Mouse (Mus musculus): Measurements from ENCODE around the gene Hist1h1e.
"Not testable (repeated sequence)": the region's sequence is repeated elsewhere in the genome, so short reads cannot be mapped to it uniquely, and the experiment has no call there.

Gene Hist1h1e

GRCm38 (mm10) chr13:23592614-23593013 lies 29.7 kb downstream of the Hist1h1e start:
- in situ Hi-C loops (cut with MboI, MseI): loop anchor here (10.0 kb wide), 1 partner anchor 168 kb away; the partner anchor contains the start of gene Abt1

DNA sequence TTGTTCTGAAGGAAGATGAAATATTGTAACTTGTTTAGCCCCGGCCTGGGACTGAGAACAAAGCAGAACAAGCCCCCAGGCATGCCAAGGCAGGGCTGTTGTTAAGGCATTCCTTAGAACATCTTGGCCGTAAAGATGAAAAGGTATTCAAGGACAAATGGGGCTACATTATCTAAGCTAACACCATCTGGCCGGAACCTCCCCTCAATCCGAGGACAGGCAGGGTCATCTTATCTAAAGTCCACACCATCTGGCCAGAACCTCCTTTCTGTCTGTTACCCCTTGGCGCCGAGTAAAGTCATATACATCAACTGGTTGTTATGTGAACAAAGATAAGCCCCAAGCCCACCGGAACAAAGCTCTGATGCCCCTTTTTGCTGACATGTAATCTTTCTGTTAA lies 30.5 kb downstream of the Hist1h1e start:
- in situ Hi-C loops (cut with MboI, MseI): loop anchor here (10.0 kb wide), 1 partner anchor 167 kb away; the partner anchor contains the start of gene Abt1

DNA sequence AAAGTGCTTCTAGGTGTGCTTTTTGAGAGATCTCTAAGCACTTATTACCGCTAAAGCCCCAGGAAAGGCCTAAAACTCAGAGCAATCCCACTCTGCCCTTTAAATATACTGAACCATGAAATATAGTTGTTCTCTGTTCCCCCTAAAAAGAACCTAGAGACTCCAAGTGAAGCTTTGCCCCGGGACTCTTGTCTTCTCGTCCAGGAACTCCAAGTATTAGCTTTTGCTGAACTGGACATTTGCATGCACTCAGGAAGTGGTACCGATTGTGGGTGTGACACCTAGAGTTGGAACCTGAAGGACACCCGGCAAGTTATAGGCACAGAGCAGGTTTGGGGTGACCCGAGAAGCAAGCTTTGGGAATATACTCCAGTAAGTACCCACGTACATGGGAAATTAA lies 31.2 kb downstream of the Hist1h1e start:
- in situ Hi-C loops (cut with MboI, MseI): loop anchor here (10.0 kb wide), 1 partner anchor 166 kb away; the partner anchor contains the start of gene Abt1

DNA sequence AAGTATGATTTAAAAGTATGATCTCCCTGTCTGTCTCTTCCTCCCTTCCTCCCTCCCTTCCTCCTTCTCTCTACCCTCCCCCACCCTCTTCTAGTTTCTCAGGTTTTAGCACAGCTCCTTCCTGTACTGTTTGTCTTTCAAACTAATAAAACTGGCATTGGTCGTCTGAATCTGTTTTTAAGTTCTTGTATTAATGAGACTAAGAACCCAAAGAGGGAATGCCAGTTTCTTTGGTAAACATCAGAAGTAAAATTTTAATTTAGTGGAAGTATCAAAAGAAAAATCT lies 35.5 kb downstream of the Hist1h1e start:
- in situ Hi-C loops (cut with MboI, MseI): loop anchor here (10.0 kb wide), 1 partner anchor 52 kb away; the partner anchor contains the start of genes Hist1h2af, Hist1h3g and Hist1h4h

GRCm38 (mm10) chr13:23586099-23586939 lies 36.0 kb downstream of the Hist1h1e start:
- in situ Hi-C loops (cut with MboI, MseI): loop anchor here (10.0 kb wide), 1 partner anchor 52 kb away; the partner anchor contains the start of genes Hist1h2af, Hist1h3g and Hist1h4h

DNA sequence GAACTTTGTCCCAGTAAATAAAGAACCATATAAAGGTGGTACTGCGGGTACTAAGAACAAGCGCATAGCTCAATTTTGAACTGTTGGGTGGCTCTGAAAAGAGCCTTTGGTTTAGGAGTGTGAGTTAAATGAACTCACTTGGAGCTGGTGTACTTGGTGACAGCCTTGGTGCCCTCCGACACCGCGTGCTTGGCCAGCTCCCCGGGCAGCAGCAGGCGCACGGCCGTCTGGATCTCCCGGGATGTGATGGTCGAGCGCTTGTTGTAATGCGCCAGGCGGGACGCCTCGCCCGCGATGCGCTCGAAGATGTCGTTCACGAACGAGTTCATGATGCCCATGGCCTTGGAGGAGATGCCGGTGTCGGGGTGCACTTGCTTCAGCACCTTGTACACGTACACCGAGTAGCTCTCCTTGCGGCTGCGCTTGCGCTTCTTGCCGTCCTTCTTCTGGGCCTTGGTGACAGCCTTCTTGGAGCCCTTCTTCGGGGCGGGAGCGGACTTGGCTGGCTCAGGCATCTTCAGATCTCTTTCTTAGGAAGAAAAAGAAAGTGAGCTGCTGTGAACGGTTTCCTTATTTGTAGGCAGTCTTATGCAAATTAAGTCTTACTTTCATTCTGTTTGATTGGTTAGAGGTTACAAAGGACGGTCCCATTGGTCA lies 36.8 kb downstream of the Hist1h1e start:
- in situ Hi-C loops (cut with MboI, MseI): loop anchor here (10.0 kb wide), 1 partner anchor 51 kb away; the partner anchor contains the start of genes Hist1h2af, Hist1h3g and Hist1h4h

GRCm38 (mm10) chr13:23585029-23585441 lies 37.3 kb downstream of the Hist1h1e start:
- in situ Hi-C loops (cut with MboI, MseI): loop anchor here (10.0 kb wide), 1 partner anchor 50 kb away; the partner anchor contains the start of genes Hist1h2af, Hist1h3g and Hist1h4h

GRCm38 (mm10) chr13:23584331-23584730 lies 38.0 kb downstream of the Hist1h1e start:
- in situ Hi-C loops (cut with MboI, MseI): loop anchor here (5.0 to 10.0 kb wide), 2 partner anchors 50 to 163 kb away; partner anchors contain the start of genes Hist1h2af, Hist1h2bb, Hist1h3c and Hist1h3g

GRCm38 (mm10) chr13:23583387-23584068 lies 38.8 kb downstream of the Hist1h1e start:
- in situ Hi-C loops (cut with MboI, MseI): loop anchor here (5.0 to 10.0 kb wide), 2 partner anchors 49 to 164 kb away; partner anchors contain the start of genes Hist1h2af, Hist1h2bb, Hist1h3c and Hist1h3g

DNA sequence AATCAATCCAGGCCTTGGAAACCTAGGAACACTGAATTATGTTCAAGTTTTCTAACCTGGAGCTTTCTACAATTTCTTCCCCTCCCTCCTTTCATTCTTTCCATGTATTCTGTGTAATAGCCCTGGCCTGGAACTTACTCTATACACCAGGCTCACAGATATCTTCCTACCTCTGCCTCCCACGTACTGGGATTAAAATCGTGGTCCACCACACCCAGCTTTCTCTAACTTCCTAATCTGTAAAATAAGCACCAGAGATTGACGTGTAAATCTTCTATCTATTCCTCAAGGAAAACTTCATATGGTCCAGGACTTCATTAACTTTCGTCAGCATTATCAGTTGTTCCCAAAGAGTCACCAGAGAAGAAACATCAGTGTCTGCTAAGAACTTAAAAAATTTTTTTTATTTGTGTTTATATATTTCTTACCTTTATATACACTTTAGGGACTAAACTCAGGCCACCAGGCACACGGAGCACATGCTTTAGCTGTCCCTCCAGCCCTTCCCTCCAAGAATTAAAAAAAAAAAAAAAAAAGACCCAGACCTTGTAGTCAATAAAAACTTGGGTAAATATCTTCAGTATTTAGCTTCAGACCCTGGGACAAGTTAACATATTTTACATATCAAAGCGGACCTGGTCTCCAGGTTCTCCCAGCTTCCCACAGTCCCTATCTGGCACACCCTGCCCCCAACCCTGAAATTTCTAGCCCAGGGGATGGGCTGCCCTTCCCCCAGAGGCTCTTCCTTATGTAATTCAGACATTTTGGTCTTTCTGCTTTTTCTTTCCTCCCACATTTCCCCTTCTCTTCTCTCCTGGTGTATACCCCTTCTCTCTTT lies 39.9 kb downstream of the Hist1h1e start:
- in situ Hi-C loops (cut with MboI, MseI): loop anchor here (5.0 to 10.0 kb wide), 2 partner anchors 48 to 165 kb away; partner anchors contain the start of genes Hist1h2af, Hist1h2bb, Hist1h3c and Hist1h3g

GRCm38 (mm10) chr13:23581408-23582218 lies 40.7 kb downstream of the Hist1h1e start, which contains the start of gene Hist1h4d:
TSS of gene Hist1h4d (plus strand) at chr13:23581598.
- in situ Hi-C loops (cut with MboI, MseI): loop anchor here (5.0 to 10.0 kb wide), 2 partner anchors 47 to 166 kb away; partner anchors contain the start of genes Hist1h2af, Hist1h2bb, Hist1h3c and Hist1h3g

- in situ Hi-C loops (cut with MboI, MseI): no loop called here
These were observed 44.5 kb downstream of the Hist1h1e start for GRCm38 (mm10) chr13:23577835-23578234.

GRCm38 (mm10) chr13:23576906-23577639 lies 45.3 kb downstream of the Hist1h1e start:
- in situ Hi-C loops (cut with MboI, MseI): no loop called here

DNA sequence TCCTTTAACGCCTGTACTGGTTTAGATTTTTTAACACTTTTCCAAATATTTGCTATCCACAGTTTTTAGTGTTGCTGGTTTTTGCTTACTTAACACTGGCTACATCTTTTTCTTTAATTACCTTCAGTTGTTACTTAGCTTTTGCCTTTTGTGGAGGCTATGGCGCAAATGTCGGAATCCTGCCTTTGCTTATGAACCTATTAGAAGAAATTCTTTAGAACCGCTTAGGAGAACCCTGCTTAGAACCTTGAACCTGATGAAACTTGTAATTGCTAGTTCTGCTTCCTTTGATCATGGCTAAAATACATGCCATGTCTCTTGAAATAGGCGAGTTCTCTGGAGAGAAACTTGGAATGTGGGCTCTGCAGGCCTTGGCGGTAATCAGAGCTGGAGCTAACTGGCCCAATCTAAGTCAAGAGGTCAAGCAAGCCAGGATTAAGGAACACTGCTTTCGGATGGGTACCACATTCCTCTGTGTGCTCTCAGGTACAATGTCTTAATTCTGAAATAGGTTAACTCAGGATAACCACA lies 45.9 kb downstream of the Hist1h1e start:
- in situ Hi-C loops (cut with MboI, MseI): no loop called here

DNA sequence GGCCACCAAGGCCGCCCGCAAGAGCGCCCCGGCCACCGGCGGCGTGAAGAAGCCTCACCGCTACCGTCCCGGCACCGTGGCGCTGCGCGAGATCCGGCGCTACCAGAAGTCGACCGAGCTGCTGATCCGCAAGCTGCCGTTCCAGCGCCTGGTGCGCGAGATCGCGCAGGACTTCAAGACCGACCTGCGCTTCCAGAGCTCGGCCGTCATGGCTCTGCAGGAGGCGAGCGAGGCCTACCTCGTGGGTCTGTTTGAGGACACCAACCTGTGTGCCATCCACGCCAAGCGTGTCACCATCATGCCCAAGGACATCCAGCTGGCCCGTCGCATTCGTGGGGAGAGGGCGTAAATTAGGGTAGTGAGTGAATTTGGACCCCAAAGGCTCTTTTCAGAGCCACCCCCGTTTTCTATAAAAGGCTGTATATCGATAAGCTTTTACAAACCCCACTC lies 46.5 kb downstream of the Hist1h1e start:
- in situ Hi-C loops (cut with MboI, MseI): not testable (repeated sequence)

GRCm38 (mm10) chr13:23575271-23575851 lies 47.0 kb downstream of the Hist1h1e start, which contains the start of gene Hist1h3d:
TSS of gene Hist1h3d (plus strand) at chr13:23575763.
- in situ Hi-C loops (cut with MboI, MseI): no loop called here

GRCm38 (mm10) chr13:23574546-23575170 lies 47.7 kb downstream of the Hist1h1e start:
- in situ Hi-C loops (cut with MboI, MseI): loop anchor here (5.0 to 25.0 kb wide), 4 partner anchors 108 to 1852 kb away; partner anchors contain the start of genes Hist1h2ac, Hist1h2ao, Hist1h2bc and Hist1h2bm
